8 mouse cellular contexts compared by ENCODE assay signal in genomic region chr1:52498786-52499450, GRCm38 (mm10). TPM values are rescaled to one million over a fixed set of nuclear protein-coding genes. Genes with fewer than 3 reads are reported as not detected.
DNase-seq lines count a peak whose midpoint lies in the region; ATAC-seq lines count a peak whose summit lies in the region.

No protein-coding gene starts in this region.

- 13% methylated on average over 6 of the region's 6 CpGs for WGBS in heart, embryonic 10.5 days
- WGBS in forebrain, embryonic 15.5 days: 15% methylated on average over 6 of the region's 6 CpGs
- WGBS in liver, embryonic 16.5 days (ENCODE audit: insufficient replicate concordance): 8% methylated on average over 6 of the region's 6 CpGs

- no peaks in the 10 kb centered on the region for H3K27me3 ChIP-seq in heart, embryonic 10.5 days (ENCODE audit: insufficient read depth, poor library complexity, severe bottlenecking)
- no peaks in the 10 kb centered on the region for H3K27me3 ChIP-seq in forebrain, embryonic 15.5 days
- peaks cover 2% of the 10 kb centered on the region; the same call in 1 of the 2 replicates for H3K27me3 ChIP-seq in liver, embryonic 16.5 days (ENCODE audit: control insufficient read depth, insufficient read depth, low read depth, low read length)

- H3K27ac ChIP-seq in heart, embryonic 10.5 days: peak overlapping the region; percentile 98; the same call in 1 of the 2 replicates
- H3K27ac ChIP-seq in forebrain, embryonic 15.5 days (replicated peaks): peak overlapping the region; percentile 56; the same call in 1 of the 2 replicates
- H3K27ac ChIP-seq in liver, embryonic 16.5 days (ENCODE audit: low read length): no peak overlapping the region

- H3K36me3 ChIP-seq in heart, embryonic 10.5 days: no peaks in the 10 kb centered on the region
- no peaks in the 10 kb centered on the region for H3K36me3 ChIP-seq in forebrain, embryonic 15.5 days
- H3K36me3 ChIP-seq in liver, embryonic 16.5 days (ENCODE audit: control insufficient read depth, insufficient read depth): no peaks in the 10 kb centered on the region

- ATAC-seq in forebrain, embryonic 15.5 days (replicated peaks): no peak
- ATAC-seq in liver, embryonic 16.5 days (ENCODE audit: low read depth): no peak

- no peaks in the 10 kb centered on the region for H3K9me3 ChIP-seq in heart, embryonic 10.5 days
- H3K9me3 ChIP-seq in forebrain, embryonic 15.5 days: no peaks in the 10 kb centered on the region
- H3K9me3 ChIP-seq in liver, embryonic 16.5 days (replicated peaks; ENCODE audit: control insufficient read depth, low read length): no peaks in the 10 kb centered on the region

- peak overlapping the region; percentile 93 for H3K4me3 ChIP-seq in heart, embryonic 10.5 days
- peak overlapping the region; percentile 92 for H3K4me3 ChIP-seq in forebrain, embryonic 15.5 days
- peak overlapping the region; percentile 76 for H3K4me3 ChIP-seq in liver, embryonic 16.5 days (ENCODE audit: low read depth, low read length)

- H3K9ac ChIP-seq in forebrain, embryonic 15.5 days (replicated peaks): peak overlapping the region; percentile 81
- H3K9ac ChIP-seq in liver, embryonic 16.5 days (ENCODE audit: low read depth, low read length): no peak overlapping the region; the same call in 1 of the 2 replicates

- H3K4me2 ChIP-seq in forebrain, embryonic 15.5 days (replicated peaks): peak overlapping the region; percentile 74
- H3K4me2 ChIP-seq in liver, embryonic 16.5 days (ENCODE audit: low read depth, low read length): peak overlapping the region; percentile 78

- H3K4me1 ChIP-seq in heart, embryonic 10.5 days: peaks cover 25% of the 10 kb centered on the region
- H3K4me1 ChIP-seq in forebrain, embryonic 15.5 days: 0 out of 2 replicates have a peak, but pooled peaks cover 9% of the 10 kb centered on the region
- H3K4me1 ChIP-seq in liver, embryonic 16.5 days (ENCODE audit: control insufficient read depth, low read depth, low read length): no peaks in the 10 kb centered on the region; the same call in 1 of the 2 replicates

- no peak for DNase-seq in heart, embryonic 10.5 days (ENCODE audit: low spot score)
- DNase-seq in heart, postnatal 4 days: no peak
- DNase-seq in CD4-positive helper T cell, adult 2 months (ENCODE audit: low read depth, low spot score): peak; percentile 27
- no peak for DNase-seq in T-cell, adult 2 months (ENCODE audit: low spot score)
- DNase-seq in cerebellum, adult 18-20 months: no peak
- DNase-seq in ovary, postnatal 10 days (ENCODE audit: low spot score): no peak

RNA-seq across cellular contexts. Expression of gene Nab1, which starts 1.6 kb away (rescaled TPM):
- polyA plus RNA-seq in heart, embryonic 10.5 days (2016; fragmentation: Nextera tagmentation; extraction: Ambion mirVana): 20.4 and 29.4 TPM in 2 replicates
- total RNA-seq in heart, postnatal 4 days (2021): 10 to 100 TPM; 36.2 to 36.8 TPM
- 14.6 and 16.6 TPM in 2 replicates for polyA plus RNA-seq in forebrain, embryonic 15.5 days (2015; fragmentation: Nextera tagmentation; extraction: Ambion mirVana)
- polyA plus RNA-seq in liver, embryonic 16.5 days (2015; fragmentation: Nextera tagmentation; extraction: Ambion mirVana): 9.4 and 10.8 TPM in 2 replicates
